Mouse (Mus musculus): ENCODE measurements around the gene Npas2.

DNA sequence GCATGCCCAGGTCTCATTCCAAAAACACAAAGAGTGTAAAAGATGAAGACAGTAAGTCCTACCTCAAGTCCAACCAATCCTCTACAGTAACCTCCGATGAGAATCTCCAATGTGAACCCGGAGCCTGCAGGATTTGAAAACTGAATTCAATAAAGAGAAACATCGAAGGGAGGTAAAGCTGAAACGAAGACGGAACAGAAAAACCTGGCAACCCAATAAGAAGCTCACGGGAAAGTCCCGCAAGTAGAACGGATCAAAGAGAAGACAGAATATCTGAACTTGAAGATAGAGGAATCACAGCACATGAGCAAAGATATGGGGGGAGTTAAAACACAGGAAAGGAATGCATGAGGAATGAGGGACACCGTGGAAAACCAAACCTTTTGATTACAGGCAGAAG lies 104.8 kb downstream of the Npas2 start:
- TF ChIP-seq POLR2A (IDR thresholded peaks at IDR 0.05; ENCODE audit: borderline replicate concordance, extremely low read depth, insufficient read depth, insufficient read length, poor library complexity, severe bottlenecking) = no peak
- no peak for TF ChIP-seq CTCF (IDR thresholded peaks at IDR 0.05; ENCODE audit: borderline replicate concordance, extremely low read depth, insufficient read depth, insufficient read length)
